Mouse (Mus musculus): ENCODE measurements around the gene Hes1.

Hes1 gene

DNA sequence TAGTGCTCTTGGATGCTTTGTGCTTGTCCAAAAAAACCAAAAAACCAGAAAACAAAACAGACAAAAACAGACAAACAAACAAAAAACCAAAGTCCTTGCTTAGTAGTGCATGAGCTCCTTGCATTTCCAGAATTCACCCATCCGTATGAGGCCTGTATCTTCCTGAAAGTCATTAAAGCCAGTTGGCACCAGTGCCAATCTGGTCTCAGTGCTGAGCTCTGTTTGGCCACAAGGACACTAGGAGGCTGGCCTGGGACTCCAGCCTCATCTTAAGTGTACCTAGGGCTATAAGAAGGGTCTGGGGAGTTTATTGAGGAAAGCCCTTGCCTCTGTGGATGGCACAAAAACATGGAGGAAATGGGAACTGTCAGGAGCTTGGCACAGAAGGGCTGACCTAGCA is 50.3 kb downstream of the Hes1 start:
- no peak for DNase-seq (ENCODE audit: low spot score in 2 of 2)

Data from right cerebral cortex, postnatal 36 days (tissue).